Mouse (Mus musculus) cerebellum, postnatal 4 days (tissue): ENCODE measurements around the gene Il1rapl1.

ENCODE experiments used
- DNase-seq, 2 experiments: peaks; one replicate each; pipeline ENCODE4 v3.0.0; 2022; ENCODE audit warnings: low spot score in 2 of 2, mixed read lengths in 1 of 2

The Il1rapl1 gene

DNA sequence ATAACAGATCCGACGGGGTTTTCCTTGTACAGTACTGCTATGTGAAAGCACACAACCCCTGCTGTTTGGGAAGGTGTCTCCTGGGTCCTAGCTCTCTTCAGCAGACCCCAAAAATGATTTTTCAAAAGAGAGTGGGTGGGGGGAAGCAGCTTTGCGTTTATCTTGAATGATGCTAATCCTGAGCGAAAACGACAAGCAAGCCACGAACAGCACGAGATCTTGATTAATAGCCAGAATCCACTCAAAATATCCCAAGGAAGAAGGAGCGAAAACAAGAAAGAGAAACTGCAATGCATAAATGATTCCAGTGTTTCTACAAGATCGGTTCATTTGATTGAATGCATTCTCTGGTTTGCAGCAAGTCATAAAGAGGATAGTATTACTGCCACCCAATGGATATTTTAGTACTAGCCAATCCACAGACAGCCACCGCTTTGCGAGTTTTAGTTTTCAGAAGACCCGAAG is at the start of gene Il1rapl1:
Gene Il1rapl1 (minus strand): TSS at position 37 of the 465 bp plus-strand sequence.
- DNase-seq, result peak in 1 of 2 experiments; percentile 20

DNA sequence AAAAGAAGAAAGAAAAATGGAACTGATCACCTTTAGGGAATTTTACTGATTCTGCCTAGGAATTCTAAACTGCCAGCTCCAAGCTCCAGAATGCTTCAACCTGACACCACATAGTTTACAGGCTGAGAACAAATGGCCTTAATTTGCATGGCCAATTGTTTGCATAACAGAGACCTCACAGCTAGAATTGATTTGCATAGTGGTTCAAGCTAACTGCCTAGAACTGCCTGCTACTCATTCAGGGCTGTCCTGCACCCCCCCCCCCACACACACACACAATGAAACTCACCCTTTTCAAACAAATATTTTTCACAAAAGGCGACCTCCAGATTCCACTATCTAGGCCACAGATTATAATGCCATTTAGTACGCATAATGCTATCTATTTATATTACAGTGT is 42.6 kb upstream of the Il1rapl1 start:
- no peak for DNase-seq

DNA sequence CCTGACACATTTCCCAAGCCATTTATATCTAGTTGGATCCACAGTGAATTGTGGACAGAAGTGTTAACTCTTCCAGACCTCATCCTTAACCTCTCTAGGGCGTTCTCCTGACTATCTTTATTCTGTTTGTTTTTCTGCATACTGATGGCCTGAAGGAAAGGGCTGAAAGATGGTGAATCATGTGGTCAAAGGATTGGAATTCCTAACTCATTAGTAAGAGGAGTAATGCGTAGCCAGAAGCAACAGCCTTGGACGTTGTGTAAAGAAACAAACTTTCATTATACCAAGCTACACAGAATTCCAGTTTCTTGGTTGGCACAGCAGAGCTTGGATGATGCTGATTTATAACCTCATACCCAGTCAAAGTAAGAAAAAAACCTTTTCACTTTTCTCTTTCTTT is 10.2 kb upstream of the Il1rapl1 start:
- no peak for DNase-seq

DNA sequence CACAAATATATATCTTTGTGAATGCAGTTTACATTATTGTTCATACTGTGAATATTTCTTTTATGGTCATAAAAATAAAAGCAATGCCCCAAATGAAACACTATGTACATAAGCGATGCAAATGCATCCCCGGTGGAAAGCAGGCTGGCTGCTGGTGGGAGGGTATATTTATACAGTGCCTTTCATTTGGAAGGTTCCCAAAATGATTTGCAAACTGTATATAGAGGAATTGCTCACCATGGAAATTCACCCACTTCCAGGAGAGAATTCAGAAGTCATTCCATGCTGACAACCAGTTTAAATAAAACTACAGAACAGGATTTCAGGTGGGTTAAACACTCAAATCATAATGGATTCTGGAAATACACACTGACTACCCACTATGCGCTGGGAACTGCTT is 4.6 kb upstream of the Il1rapl1 start:
- no peak for DNase-seq

DNA sequence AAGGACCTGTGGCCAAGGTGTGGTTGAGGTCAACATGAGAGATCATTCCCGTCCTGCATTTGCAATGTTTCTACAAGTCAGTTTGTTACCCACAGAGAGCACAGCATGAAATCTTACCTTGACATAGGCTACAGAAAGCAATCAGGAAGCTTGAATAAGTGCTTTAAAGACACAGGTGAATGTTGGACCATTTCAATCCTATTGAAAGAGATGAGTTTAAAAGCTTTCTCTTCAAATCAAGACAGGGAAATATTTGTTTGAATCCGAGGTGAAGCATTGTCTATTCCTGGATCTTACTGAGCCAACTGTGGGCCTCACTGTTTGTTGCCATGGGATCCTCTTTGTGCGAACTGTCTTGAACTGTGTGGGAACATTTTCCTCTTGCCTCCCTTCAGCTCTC is 2.4 kb upstream of the Il1rapl1 start:
- no peak for DNase-seq

DNA sequence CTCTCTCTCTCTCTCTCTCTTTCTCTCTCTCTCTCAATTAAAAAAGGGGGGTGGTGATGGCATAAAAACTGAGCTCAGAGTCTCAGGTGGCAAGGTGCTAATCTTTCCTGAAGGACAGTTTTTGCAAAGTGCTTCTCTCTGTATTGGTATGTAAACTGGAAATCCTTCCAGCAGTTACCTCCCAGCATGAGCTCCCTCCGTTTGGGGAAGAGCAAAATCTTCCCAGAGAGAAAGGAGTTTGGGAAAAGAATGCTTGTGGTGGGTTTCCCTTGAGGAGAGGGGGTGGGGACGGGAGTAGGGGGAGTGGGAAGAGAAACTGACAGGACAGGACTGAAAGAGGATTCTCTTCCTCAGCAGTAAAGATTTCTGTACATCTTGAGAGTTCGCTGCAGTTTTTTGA is 881 bp upstream of the Il1rapl1 start:
- no peak for DNase-seq

DNA sequence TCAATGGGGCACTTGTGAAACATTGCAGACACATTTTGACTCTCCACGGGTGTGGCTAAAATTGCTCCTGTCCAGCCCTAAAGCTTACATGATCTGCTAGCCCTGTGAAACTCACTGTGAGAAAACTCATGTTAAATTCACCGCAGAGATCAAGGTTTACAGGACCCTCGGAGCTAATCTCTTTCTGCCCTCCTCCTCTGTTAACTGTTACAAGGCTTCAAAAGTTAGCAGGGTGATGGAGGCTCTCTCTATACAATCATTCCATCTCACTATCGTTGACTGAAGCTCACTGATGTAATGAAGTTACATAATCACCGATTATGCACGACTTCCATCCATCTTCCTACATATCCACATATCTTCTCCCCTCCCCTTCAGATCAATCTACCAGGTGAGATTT is 1.9 kb downstream of the Il1rapl1 start:
- DNase-seq, result no peak

DNA sequence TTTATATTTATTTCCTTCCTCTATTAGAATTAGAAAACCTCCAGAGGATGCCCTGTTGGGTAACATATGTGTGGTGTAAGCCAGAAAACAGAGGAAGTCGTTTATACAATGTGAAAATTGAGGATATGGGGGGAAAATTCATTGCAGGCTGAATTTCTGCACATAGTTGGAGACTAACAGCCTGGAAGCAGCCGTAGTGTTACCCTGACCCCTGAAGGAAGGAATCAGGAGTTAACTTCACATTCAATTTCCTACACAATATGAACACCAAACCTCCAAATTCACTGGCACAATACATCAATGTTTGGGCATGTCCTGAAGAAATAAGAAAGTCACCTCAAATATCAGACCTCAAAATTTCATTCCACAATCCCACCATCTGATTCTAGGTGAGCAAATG is 3.2 kb downstream of the Il1rapl1 start:
- DNase-seq, result no peak

DNA sequence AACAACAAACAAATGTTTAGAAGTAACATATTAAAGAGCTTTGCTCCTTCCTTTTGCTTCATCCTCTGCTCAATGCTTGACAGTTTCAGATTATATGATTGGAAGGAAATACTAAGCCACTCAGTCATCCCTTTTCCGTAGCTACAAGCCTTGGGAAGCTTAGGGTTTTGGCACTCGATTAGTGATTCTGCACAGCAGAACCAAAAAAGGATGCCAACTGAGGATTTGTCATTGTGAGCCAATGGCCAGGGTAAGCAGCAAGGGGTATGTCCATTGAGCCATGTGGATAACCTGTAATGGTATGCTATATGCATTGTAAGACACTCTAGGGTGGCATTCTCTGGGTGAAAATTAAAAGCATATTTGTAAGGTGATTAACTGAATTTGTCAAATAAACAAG is 5.7 kb downstream of the Il1rapl1 start:
- no peak for DNase-seq

DNA sequence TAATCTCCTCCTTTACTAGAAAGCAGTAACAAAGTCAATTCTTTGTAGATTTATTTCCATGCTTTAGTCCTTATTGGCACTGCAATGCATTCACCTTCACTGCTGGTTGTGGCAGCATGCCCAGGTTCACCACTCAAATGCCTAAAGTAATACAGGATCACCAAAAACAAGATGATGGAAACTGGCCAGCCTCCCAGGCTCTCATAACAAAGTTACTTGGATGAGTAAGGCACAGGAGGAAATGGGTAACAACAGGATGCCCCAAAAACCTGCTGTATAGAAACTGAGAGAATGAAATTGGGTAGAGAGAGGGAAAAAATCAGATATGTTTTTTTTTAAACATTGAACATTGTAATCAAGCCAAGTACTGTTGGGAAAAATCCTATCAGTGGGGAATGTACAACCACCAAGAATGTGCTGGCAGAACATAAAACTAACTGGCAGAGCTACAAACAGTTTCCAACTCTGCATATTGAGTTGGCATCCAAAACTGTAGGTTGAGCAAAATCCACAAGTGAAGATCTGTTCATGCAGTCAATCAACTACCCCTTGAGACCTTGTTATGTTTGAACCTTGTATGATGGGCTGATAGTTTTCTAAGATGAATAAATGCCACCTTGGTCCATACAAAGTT is 21.4 kb downstream of the Il1rapl1 start:
- no peak for DNase-seq

DNA sequence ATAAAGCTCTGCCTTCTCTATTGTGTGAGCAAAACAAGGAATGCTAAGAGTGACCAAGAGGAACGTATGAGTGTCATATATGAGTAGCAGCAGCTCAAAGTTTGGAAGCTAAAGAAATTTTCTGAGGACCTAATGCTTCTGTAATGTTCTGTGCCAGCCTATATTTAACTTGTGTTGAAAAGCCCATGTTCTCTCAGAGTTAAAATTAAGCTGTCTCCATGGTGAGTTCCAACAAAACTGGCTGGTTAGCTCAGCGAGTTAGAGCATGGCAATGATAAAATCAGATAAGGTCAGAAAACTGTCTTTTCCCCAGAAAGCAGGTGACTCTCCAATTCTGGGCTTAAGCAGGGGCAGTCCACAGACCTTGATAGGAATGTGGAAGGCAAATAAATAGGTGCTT is 25.6 kb downstream of the Il1rapl1 start:
- no peak for DNase-seq

DNA sequence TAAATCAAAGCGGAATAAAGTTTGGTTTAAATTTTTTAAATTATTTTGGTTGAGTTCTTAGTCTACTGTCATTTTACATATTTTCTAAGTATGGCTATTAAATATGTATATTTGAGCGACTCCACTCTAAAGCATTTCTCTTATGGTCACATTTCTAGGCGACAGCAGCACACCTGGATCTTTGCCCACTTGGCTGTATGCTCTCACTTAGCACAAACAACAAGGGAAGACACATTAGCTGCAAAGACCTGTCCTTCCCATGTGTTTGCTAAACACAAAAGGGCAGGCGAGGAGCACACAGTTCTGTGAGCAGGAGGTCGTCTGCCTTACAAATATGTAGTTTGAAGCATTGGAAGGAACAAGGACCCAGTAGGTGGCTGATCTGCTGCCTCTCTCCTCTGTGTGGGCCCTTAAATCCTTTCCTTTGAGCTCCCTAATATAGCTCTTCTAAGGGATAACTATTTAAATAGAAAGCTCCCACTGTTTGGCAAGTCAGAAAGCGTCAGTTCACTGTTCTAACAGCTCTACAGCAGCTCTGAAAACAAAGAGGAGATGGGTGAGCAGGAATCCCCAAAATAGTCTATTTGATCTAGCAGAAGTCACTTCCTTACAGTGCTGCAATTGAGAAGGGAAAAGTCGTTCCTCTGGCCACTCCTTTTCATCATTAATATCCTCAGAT is 42.6 kb downstream of the Il1rapl1 start:
- peak in 1 of 2 experiments; percentile 9 for DNase-seq

DNA sequence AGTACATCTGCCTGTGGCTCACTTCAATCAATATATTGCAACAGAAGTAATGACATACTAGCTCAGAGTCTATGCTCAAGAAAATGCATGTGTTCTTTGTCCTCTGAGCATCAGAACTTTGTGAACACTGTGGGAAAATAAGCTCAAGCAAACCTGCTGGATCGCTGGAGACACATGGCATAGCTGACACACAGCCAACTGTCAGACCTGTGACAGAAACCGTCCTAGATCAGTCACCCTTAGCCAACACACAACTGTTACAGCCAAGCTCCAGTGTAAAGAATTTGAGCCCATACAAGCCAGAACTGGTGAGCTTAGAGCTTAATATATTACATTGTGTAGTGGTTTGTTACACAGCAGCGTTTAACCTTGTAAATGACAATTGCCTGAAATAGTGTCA is 45.1 kb downstream of the Il1rapl1 start:
- no peak for DNase-seq

DNA sequence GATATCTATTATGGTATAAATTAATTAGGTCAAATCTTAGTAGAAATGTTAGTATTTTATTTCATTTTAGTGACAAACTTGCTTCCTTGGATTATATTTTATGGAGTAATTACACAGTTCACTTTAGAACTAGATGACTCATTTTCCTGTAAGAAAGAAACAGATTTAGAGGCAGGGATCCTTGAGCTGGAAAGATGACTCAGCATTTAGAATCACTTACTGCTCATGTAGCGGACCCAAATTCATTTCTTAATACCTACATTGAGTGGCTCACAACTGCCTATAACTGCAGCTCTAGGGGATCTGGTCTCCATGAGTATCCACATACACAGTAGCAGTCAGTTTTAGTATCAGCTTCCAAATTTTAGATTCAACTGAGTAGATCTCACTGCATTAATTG is 71.9 kb downstream of the Il1rapl1 start:
- no peak for DNase-seq

DNA sequence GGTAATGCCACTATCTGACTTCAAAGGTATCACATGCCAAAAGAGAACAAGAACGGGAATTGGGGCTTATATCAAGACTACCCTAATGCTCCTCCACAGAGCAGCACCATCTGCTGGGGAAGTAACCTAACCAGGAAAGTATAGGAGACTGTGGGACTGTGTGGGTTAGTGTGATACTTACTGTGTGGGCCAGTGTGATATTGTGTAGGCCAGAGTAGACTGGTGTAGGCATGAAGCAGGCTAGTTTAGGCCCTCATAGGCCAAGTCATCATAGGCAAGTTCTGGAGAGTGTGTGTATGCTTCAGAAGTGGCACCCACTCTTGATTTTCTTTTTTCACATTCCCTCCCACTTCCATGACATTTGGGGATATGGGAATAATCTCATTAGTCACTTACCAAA is 76.5 kb downstream of the Il1rapl1 start:
- no peak for DNase-seq

DNA sequence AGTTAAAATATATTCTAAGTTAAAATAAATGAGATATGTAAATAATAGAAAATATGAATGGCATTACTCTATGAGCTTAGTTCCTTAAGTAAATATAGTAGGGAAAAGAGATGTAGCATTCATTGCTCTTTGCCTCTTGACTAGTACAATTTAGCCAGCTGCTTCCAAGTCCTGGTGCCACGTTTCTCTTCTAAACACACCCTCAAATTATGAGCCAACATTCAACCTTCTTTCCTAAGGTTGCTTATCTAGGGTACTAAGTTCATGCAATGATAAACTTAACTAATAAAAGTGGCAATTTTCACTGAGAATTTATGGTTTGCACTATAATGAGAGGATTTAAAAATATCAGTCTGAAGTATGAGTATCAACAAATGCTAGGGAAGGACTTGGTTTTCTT is 218.3 kb downstream of the Il1rapl1 start:
- DNase-seq, result no peak

DNA sequence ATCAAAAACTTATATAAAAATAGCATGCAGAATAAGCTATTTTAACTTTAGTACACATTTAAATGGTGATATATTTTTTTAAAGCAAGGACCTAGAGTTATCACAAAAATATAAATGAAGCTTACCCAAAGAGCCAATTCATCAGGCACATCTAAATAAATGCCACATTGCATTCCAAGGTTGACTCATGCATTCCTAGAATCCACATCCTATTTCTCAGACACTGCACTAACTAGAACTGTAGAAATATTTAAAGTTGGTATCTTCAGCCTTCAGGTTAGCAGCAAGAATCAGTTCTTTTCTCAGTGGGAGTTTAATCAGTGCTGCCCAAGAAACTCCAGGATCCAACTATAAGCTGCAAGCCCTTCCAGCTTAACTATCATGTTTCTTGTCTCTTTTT is 223.5 kb downstream of the Il1rapl1 start:
- DNase-seq, result no peak

DNA sequence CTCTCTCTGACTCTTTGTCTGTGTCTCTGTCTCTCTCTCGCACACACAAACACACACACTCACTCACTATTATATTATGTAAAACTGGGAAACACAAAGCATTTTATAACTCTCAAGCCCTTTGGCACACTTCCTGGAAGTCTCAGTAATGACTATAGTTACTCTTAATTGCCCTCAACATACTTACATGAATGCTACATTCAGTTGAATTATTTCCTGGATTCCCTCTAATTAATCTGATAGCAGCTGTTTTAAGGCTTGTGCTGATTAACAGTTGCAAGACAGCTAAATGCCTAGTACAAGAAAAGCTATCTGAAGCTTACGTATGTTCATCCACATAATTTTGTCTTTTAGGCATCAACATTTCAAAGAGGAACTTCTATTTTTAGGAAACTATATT is 261.3 kb downstream of the Il1rapl1 start:
- DNase-seq, result no peak

DNA sequence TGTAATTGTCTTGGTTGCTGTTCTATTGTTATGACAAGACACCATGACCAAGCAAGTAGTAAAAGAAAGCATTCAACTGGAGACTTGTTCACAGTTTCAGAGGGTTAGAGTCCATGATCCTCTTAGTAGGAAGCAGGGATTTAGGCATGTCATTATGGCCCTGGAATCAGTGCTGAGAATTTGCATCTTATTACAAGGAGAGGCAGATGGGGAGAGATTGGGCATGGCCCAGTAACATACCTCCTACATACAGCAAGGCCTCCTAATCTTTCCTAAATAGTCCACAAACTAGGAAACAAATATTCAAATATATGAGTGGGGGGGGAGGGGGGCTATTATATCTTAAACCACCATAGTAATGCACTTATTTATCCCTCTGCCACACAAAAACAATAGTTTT is 301.6 kb downstream of the Il1rapl1 start:
- no peak for DNase-seq

DNA sequence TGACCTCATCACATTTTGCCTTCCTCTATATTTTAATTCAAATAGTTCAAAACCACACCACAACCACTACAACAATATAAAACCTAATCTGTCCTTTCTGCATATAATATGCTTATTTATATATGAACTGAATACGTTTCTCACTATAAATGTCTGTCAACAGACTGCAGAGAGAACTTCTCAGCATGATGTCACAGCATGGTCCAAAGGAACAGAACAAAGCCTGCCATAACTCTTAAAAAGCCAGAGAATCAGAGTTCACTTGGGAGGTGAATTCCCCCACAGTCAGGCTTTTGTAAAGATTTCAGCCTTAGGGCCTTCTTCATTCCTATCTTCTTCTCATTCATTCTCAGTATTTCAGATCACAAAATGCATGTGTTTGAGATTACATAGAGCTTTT is 307.7 kb downstream of the Il1rapl1 start:
- no peak for DNase-seq

DNA sequence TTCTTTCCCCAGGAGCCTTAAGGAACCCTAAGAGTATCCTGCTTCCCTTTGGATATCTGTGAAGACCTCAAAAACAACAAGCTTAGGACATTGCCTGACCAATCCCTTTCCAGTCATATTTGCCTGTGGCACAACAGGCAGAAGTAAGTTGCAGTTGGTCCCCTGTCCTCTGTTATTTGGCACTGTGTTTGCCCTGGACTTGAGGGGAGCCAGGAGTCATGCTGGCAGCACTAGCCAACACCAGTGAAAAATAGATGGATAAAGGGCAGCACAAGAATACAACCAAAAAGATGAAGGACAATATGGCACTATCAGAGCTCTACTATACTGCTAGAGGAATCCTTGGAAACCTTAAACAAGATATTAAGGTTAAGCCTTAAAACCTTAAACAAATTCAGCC is 322.4 kb downstream of the Il1rapl1 start:
- no peak for DNase-seq

DNA sequence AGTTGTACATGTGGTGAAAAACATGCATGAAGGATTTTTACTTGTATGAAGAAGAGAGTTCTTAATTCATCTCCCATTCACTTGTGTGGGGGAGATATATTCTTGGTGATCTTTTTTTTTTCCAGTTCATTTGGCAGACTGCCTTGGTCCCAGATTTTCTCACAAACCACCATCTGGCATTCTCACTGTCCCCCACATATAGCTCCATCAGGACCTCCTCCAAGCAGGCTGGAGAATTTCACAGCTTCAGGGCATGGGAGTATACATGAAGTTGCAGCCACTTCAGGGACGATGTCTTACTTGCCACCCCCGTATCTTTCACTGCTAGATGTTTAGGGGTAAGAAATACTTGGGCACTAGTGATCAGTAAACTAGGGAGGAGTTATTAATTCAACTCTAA is 404.9 kb downstream of the Il1rapl1 start:
- peak in 1 of 2 experiments; percentile 10 for DNase-seq

DNA sequence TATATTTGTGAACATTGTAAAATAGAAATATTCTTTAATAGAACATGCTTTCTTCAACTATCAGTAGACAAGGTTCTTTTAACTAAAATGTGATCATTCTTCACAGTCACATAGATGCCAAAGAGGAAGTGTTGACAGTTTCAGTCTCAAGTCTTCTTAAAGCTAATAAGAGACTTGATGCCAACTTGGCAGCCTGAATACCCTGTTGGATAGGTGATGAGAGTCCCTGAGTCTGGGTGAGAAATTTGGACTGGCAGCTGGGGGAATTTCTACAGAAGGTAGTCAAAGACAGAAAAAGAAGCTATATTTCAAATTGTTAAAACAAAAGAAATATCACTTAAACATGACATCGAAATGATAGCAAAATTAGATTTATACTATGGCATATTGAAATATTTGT is 451.6 kb downstream of the Il1rapl1 start:
- no peak for DNase-seq

DNA sequence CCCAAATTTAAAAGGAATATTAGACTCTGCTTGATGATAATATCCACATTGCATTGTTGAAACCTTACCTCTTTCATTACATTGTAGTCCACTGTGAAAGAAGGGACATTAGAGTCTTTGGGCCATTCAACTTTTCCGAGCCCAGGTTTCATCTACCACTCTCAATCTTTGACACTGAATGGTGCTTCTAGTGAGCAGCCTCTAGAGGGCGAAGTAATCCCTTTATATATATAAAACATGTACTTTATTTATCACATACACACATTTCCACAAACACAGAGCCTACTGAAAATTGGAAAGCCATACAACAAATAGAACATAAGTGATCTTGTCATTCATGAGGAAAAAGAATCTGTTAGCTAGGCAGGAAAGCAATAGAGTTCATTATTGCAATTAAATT is 459.8 kb downstream of the Il1rapl1 start:
- DNase-seq, result no peak
